Mouse (Mus musculus): Measurements from ENCODE around the gene Abcc4.

Gene Abcc4

GRCm38 (mm10) chr14:118434842-118435241 is 271.2 kb downstream of the Abcc4 start:
- DNase-seq (ENCODE audit: low spot score in 2 of 2) = no peak

- no peak for DNase-seq (ENCODE audit: low spot score in 2 of 2)
Observed at GRCm38 (mm10) chr14:118433848-118434247, 272.2 kb downstream of the Abcc4 start.

All from cerebellum, postnatal 4 days (tissue).